In the genomic region with DNA sequence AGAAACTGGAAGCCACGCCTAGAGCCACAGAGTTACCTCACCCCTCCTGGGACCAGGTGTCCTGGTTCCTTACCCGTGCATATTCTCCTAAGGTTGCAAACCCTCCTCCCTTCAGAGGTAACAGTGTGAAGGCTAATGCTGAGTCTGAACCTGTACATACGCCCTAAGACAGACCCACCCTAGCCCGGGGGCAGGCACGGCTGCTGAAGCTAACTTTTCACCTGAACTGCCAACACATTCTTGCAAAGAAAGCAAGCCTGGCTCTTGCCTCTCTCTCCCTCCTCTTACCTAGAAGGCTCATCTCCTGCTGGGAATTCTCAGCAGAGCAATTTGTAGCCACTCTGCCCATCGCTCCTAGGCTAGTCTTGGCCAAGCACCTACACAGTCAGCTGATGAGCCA, we compare ENCODE assay signal across 21 mouse cellular contexts. TPM values are rescaled to one million over a fixed set of nuclear protein-coding genes. Genes with fewer than 3 reads are reported as not detected.
"Had no signal": no experiment of that assay in that cellular context is flagged by ENCODE, and none has a peak within 500 bp of the region (broad histone marks: within the 10 kb centered on the region; RNA-seq: fewer than 3 reads in every experiment).

No protein-coding gene starts in this region.

- ATAC-seq: liver, postnatal 0 days; midbrain, embryonic 16.5 days had no signal

- H3K27me3 ChIP-seq: limb, embryonic 15.5 days; lung, embryonic 15.5 days; midbrain, embryonic 12.5 days had no signal

- H3K36me3 ChIP-seq: liver, embryonic 13.5 days; lung, embryonic 15.5 days had no signal

- H3K9me3 ChIP-seq: limb, embryonic 15.5 days; liver, embryonic 13.5 days; lung, embryonic 15.5 days; midbrain, embryonic 12.5 days had no signal

- H3K4me3 ChIP-seq: limb, embryonic 15.5 days; liver, embryonic 13.5 days; lung, embryonic 15.5 days; midbrain, embryonic 12.5 days had no signal

- H3K27ac ChIP-seq: left cerebral cortex, adult 2 months; limb, embryonic 15.5 days; liver, embryonic 13.5 days; lung, embryonic 15.5 days; midbrain, embryonic 12.5 days had no signal

- H3K9ac ChIP-seq: limb, embryonic 15.5 days; liver, embryonic 13.5 days; liver, postnatal 0 days; lung, embryonic 15.5 days; midbrain, embryonic 12.5 days had no signal

- DNase-seq: kidney, postnatal 10 days; kidney, postnatal 4 days; liver, embryonic 13.5 days; liver, postnatal 0 days; lung, postnatal 14 days; right cerebral cortex, postnatal 4 days; spleen, adult 18-20 months; thymus, adult 18-20 months; thymus, postnatal 14 days had no signal

- H3K4me2 ChIP-seq: limb, embryonic 15.5 days; liver, embryonic 13.5 days; lung, embryonic 15.5 days; midbrain, embryonic 12.5 days had no signal

RNA-seq across cellular contexts. Expression of a gene that starts 2.5 kb away (rescaled TPM):
- total RNA-seq: megakaryocyte-erythroid progenitor cell, adult 5-6 weeks; neutrophil, adult 5-6 weeks had no signal
- polyA plus RNA-seq: liver, postnatal 0 days had no signal

RNA-seq across cellular contexts. Expression of a gene that starts 35.0 kb away (rescaled TPM):
- total RNA-seq: layer of hippocampus, adult 8-10 months; layer of hippocampus, postnatal 14 days; left cerebral cortex, adult 2 months; left cerebral cortex, postnatal 14 days; megakaryocyte-erythroid progenitor cell, adult 5-6 weeks; neutrophil, adult 5-6 weeks had no signal
- polyA plus RNA-seq: limb, embryonic 11.5 days; limb, embryonic 15.5 days; liver, embryonic 13.5 days; liver, postnatal 0 days; lung, embryonic 15.5 days; midbrain, embryonic 12.5 days; midbrain, embryonic 16.5 days; stomach, embryonic 14.5 days had no signal

RNA-seq across cellular contexts. Expression of a gene that starts 48.8 kb away (rescaled TPM):
- total RNA-seq: megakaryocyte-erythroid progenitor cell, adult 5-6 weeks; neutrophil, adult 5-6 weeks had no signal
- polyA plus RNA-seq: liver, postnatal 0 days had no signal
